Mouse (Mus musculus): ENCODE results near the gene Ssrp1.

Gene Ssrp1

GRCm38 (mm10) chr2:85037047-85038026, at the start of gene Ssrp1, which contains the start of gene P2rx3:
Gene Ssrp1, plus strand, starts transcription at chr2:85037234.
Gene P2rx3, minus strand, starts transcription at chr2:85037462.
- peak; percentile 87 to 93 for DNase-seq (ENCODE audit: low spot score in 2 of 2)

GRCm38 (mm10) chr2:84987930-84988329, 49.1 kb upstream of the Ssrp1 start, which contains the start of gene Prg3:
Gene Prg3, plus strand, starts transcription at chr2:84988215.
- peak in 1 of 2 experiments; percentile 5 for DNase-seq (ENCODE audit: low spot score in 2 of 2)

- DNase-seq (ENCODE audit: low spot score in 2 of 2): no peak
Observed at GRCm38 (mm10) chr2:84996376-84996775, 40.7 kb upstream of the Ssrp1 start.

GRCm38 (mm10) chr2:84999486-85000181, 37.4 kb upstream of the Ssrp1 start:
- no peak for DNase-seq (ENCODE audit: low spot score in 2 of 2)

GRCm38 (mm10) chr2:85001497-85001896, 35.5 kb upstream of the Ssrp1 start:
- DNase-seq (ENCODE audit: low spot score in 2 of 2): no peak

- no peak for DNase-seq (ENCODE audit: low spot score in 2 of 2)
Observed at GRCm38 (mm10) chr2:85002575-85002974, 34.5 kb upstream of the Ssrp1 start.

GRCm38 (mm10) chr2:85004341-85004740, 32.7 kb upstream of the Ssrp1 start:
- no peak for DNase-seq (ENCODE audit: low spot score in 2 of 2)

- DNase-seq (ENCODE audit: low spot score in 2 of 2): no peak
Observed at GRCm38 (mm10) chr2:85006600-85006999, 30.4 kb upstream of the Ssrp1 start.

GRCm38 (mm10) chr2:85007729-85008128, 29.3 kb upstream of the Ssrp1 start:
- peak in 1 of 2 experiments; percentile 63 for DNase-seq (ENCODE audit: low spot score in 2 of 2)

GRCm38 (mm10) chr2:85009212-85009611, 27.8 kb upstream of the Ssrp1 start:
- no peak for DNase-seq (ENCODE audit: low spot score in 2 of 2)

GRCm38 (mm10) chr2:85011906-85012604, 25.0 kb upstream of the Ssrp1 start:
- DNase-seq (ENCODE audit: low spot score in 2 of 2): peak; percentile 62 to 74

- DNase-seq (ENCODE audit: low spot score in 2 of 2): peak; percentile 40 to 54
Observed at GRCm38 (mm10) chr2:85012679-85013078, 24.4 kb upstream of the Ssrp1 start.

- no peak for DNase-seq (ENCODE audit: low spot score in 2 of 2)
Observed at GRCm38 (mm10) chr2:85013826-85014587, 23.0 kb upstream of the Ssrp1 start.

GRCm38 (mm10) chr2:85014588-85014982, 22.4 kb upstream of the Ssrp1 start:
- no peak for DNase-seq (ENCODE audit: low spot score in 2 of 2)

- no peak for DNase-seq (ENCODE audit: low spot score in 2 of 2)
Observed at GRCm38 (mm10) chr2:85022043-85022442, 15.0 kb upstream of the Ssrp1 start.

GRCm38 (mm10) chr2:85026178-85026577, 10.9 kb upstream of the Ssrp1 start:
- DNase-seq (ENCODE audit: low spot score in 2 of 2): no peak

GRCm38 (mm10) chr2:85027281-85027680, 9.8 kb upstream of the Ssrp1 start:
- peak in 1 of 2 experiments; percentile 39 for DNase-seq (ENCODE audit: low spot score in 2 of 2)

GRCm38 (mm10) chr2:85029897-85030296, 7.1 kb upstream of the Ssrp1 start:
- no peak for DNase-seq (ENCODE audit: low spot score in 2 of 2)

- DNase-seq (ENCODE audit: low spot score in 2 of 2): no peak
Observed at GRCm38 (mm10) chr2:85030989-85031388, 6.0 kb upstream of the Ssrp1 start.

- DNase-seq (ENCODE audit: low spot score in 2 of 2): no peak
Observed at GRCm38 (mm10) chr2:85033121-85033520, 3.9 kb upstream of the Ssrp1 start.

GRCm38 (mm10) chr2:85034169-85034568, 2.9 kb upstream of the Ssrp1 start:
- no peak for DNase-seq (ENCODE audit: low spot score in 2 of 2)
